Mouse (Mus musculus) right cerebral cortex, postnatal 10 days (tissue): ENCODE data around the gene Fbxl7.
A peak's percentile ranks its signal among the peaks of the same experiment; 100 is the strongest.
"Not testable (repeated sequence)": the region's sequence is repeated elsewhere in the genome, so short reads cannot be mapped to it uniquely, and the experiment has no call there.

Experiments
- DNase-seq, 2 experiments: peaks; one replicate each; pipeline ENCODE4 v3.0.0; 2021; ENCODE audit warnings: low spot score in 2 of 2

Fbxl7 gene

DNA sequence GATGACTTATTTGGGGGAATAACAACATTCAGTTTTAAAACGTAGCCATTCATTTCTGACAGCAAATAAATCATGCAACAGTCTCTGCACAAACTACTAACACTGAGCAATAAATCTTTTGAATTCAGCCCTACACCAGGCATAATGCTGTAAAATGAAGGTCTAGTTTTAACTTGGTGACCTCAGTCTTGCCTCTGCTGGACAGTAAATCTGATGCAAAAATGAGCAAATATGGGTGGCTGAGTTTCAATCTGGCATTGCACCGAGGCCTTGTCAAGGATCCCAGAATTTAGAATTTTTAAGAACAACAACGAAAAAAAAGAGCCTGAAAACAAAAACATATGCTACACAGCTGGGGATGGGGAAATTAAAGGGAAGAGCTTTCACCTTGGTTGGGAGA, 85.8 kb downstream of the Fbxl7 start:
- DNase-seq = no peak

DNA sequence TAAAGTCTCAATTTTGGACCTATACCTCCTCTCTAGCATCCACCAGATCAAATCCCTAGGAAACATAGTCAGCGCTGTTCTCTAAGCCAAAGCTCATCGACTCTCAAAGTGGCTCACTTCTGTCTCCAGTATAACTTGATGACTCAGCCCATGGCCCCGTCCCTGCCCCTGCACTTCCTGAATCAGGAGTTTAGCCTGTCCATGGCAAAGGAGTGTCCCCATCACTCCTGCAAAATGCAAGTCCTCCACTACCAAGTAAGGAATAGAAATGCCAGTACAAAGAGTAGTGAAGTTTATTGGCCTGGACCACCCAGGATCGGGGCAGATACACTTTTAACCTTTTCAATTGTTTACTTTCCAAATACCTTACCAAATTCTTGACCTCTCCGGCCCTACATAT, 91.3 kb downstream of the Fbxl7 start:
- DNase-seq = no peak

GRCm38 (mm10) chr15:26799457-26800021, 95.8 kb downstream of the Fbxl7 start:
- DNase-seq = no peak

DNA sequence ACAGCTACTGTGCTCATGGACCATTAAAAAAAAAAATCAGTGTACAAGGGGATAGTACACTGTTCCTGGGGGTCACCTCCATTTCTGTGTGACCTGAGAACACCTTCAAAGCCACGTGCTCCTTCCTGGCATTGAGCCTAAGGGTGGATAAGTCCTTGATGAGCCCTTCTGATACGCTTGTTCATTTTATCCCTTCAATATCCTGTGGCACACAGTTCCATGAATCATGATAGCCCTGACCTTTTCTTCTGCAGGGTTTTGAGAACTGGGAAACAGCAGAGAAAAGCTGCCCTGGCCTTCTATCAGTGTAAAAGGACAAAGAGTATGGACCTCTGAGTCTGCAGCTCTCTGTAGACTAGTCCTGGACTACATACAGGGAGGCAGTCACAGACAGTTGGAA, 99.4 kb downstream of the Fbxl7 start:
- no peak for DNase-seq

GRCm38 (mm10) chr15:26795518-26795917, 99.9 kb downstream of the Fbxl7 start:
- peak; percentile 45 to 55 for DNase-seq

- no peak for DNase-seq
Observed at GRCm38 (mm10) chr15:26787148-26787547, 108.2 kb downstream of the Fbxl7 start.

DNA sequence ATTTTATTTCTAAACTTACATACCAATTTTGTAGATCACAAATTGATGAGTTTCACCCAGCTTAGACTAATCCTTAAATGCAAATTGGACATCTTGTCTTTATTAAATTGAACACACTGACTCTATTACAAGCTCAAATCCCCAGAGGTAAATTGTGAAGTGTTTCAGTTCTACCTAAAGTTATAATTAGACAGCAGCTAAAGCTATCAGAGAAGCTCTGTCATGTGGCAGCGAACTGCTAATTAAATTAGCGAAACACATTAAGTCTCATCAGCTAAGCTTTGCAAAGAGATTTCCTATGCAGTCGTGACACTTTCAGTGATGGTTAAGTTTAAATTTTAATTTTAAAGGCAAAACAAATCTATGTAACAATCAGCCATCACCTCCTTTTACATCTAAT, 114.8 kb downstream of the Fbxl7 start:
- no peak for DNase-seq

- DNase-seq = no peak
Observed at GRCm38 (mm10) chr15:26779129-26779528, 116.3 kb downstream of the Fbxl7 start.

DNA sequence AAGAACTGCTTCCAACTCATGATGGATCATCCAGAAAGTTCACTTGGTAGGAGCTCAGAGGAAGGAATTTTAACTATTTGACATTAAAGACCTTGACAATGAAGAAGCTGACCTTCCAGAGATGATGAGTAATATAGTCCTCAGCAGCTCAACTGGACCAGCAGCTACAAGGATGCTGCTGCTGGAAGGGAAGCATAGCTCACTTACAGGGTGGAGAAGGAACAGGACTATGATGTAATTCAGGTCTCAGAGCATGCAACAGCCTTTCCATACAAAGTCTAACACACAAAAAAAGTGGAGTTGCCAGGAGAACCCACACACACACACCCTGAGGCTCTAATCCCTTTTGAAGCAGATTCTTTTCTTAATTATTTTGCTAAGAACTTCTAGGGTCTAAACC, 119.7 kb downstream of the Fbxl7 start:
- DNase-seq = no peak

- DNase-seq = no peak
Observed at GRCm38 (mm10) chr15:26774895-26775294, 120.5 kb downstream of the Fbxl7 start.

DNA sequence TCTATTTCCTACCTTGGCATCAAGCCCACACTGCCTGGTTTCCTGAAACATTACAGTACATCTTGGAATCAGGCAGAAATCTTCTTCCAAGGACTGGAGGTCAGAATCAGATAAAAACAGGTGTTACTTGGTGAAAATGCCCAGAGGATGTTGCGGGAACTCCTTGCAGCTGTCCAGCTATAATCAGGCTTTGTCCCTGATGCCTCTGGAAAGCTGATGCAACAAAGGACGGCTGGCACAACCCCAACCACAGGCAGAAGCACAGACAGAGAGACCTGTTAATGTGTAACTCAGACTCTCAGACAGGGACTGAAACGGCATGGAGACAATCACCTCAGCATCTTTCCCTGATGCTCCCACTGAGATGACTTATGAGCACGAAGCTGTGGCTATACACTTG, 133.7 kb downstream of the Fbxl7 start:
- DNase-seq = peak; percentile 22

DNA sequence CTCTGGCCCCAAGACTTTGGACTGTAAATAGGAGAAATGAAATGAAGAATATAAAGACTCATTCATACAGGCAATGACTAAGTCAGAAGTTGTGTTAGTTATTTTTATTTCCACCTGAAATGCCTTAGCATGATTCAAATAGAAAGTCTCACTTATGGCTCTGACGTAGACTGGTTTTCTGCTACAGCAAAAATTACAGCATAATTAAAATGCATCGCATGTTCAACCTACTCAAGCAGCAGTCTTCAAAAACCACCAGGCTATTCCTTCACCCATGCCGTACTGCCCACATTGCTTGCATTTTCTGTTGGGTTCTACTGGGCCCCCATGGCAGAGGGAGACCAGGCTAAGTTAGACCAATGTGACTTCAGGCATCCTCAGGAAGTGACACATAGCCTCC, 146.9 kb downstream of the Fbxl7 start:
- no peak for DNase-seq

DNA sequence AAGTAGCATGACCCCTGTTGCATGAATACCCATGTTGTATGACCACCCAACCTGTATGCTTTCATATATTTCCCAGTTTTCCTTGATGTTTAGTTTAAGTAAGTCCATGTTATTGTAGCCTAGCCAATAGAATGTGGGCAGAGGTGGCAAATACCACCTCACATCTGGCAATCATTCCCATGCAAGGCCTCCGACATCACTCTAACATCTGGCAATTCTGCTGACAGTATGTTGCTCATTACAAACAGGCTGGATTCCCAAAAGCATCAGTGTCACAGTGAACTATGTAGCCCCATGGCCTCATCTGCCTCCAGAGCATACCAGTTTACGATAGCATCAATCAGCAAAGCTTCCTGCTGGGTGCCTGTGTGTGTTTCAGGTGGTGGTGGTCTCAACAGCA, 163.0 kb downstream of the Fbxl7 start:
- DNase-seq = no peak

- no peak for DNase-seq
Observed at GRCm38 (mm10) chr15:26730760-26731159, 164.6 kb downstream of the Fbxl7 start.

GRCm38 (mm10) chr15:26729341-26729740, 166.0 kb downstream of the Fbxl7 start:
- not testable (repeated sequence) for DNase-seq

GRCm38 (mm10) chr15:26718390-26719036, 176.9 kb downstream of the Fbxl7 start:
- no peak for DNase-seq

DNA sequence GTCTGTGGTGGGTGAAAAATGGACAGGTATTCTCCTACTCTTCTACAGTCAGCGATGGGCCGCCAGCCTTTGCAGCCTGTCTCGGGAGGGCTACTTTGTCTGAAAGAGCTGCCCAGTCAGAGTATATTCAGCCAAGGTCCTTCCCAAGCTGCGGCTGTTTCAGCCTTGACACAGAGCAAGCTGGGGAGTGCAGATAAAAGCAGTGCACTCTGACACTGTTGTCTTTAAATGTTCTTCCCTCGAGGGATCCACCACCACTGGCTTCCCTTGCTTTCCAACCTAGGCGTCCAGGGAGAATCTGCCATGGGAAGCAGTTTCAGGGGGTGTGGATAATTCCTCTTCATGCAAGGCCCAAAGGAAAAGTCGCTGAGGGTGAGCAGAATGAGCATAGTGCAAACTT, 177.4 kb downstream of the Fbxl7 start:
- no peak for DNase-seq

DNA sequence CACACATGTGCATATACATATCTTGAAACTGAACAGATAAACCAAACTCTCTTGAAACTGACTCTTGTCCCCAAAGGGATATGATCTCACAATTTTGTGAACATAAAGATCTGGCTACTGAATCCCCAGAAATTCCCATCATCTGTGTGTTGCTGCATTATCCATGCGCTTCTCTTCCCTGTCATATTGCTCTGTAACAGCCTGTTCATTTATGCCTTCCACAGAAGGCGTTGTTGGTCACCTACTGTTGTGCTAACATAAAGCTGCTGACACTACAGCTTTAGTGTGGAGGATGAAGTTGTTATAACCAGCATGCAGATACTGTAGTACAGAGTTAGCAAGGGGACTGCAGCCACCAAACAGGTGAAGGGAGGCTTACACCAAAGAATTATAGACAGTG, 179.2 kb downstream of the Fbxl7 start:
- no peak for DNase-seq

GRCm38 (mm10) chr15:26715635-26716034, 179.7 kb downstream of the Fbxl7 start:
- DNase-seq = no peak

GRCm38 (mm10) chr15:26712271-26712670, 183.1 kb downstream of the Fbxl7 start:
- DNase-seq = no peak

DNA sequence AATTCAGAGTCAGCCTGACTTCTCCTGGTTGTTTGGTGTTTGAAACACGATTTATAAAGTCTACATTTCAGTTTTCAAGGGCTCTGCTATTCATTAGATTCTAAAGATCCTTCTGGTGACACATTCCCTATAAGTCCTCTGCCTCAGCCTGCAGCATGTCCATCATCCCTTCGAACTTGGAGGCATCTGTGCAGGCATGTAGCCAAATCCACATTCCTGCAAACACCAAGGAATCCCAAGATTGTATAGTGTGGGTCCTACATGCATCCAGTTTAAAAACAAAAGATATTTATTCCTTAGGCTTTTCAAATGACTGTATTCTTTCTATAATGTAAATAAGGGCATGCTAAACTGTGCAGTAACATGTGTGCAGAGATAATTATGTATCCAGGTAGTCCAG, 190.4 kb downstream of the Fbxl7 start:
- no peak for DNase-seq

DNA sequence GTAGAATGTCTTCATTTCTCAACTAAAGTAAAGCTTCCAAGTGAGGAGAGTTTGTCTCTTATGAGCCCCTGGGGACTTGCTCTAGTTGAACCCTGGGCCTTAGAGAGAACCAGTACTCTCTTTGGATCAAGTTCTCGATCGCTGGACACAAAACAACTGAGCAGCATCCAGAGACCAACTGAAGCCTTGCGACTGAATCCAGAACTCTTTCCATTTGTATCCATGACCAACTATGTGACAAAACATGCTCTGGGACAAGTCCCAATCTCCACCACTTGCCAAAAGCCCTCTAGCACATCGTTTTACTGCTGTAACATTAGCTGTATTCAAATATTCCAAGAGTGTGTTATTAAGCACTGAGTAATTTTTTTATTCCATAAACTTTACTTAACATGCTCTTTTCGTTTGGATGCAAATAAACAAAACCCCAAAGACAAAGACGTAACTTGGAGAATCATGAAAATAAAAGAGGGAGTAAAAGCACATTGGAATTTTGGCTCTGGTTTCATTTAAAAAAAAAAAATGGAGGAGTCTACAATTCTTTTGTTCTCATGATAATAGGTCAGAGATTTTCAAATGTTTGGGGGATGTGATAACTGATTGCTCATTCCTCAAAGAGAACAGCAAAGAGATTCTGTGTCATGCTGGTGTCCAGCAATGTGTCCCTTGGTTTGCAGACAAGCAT, 192.1 kb downstream of the Fbxl7 start:
- no peak for DNase-seq

- DNase-seq = no peak
Observed at GRCm38 (mm10) chr15:26701949-26702675, 193.3 kb downstream of the Fbxl7 start.
